Mouse (Mus musculus) erythroblast, embryonic 14.5 days (primary cell): ENCODE data around the gene Kbtbd12.

Source experiments
- GATA1 ChIP-seq: IDR thresholded peaks from 2 replicates; pipeline ENCODE4 v1.6.1; 2012; ENCODE audit warnings: low read length, inconsistent platforms, mixed read lengths
- TAL1 ChIP-seq: IDR thresholded peaks from 3 replicates; pipeline ENCODE4 v1.6.1; 2012; ENCODE audit warnings: low read length, inconsistent platforms, mixed read lengths

GRCm38 (mm10) chr6:88544644-88545396 is 92.9 kb downstream of the Kbtbd12 start:
- TF ChIP-seq TAL1 (no peak), GATA1 (no peak)
